Mouse (Mus musculus) layer of hippocampus, adult 18-20 months (tissue): Measurements from ENCODE around the gene Tmem59l. TPM values are rescaled to one million over a fixed set of nuclear protein-coding genes. Genes with fewer than 3 reads are reported as not detected.
A peak's percentile ranks its signal among the peaks of the same experiment; 100 is the strongest.

Experiments
- DNase-seq, 2 experiments: peaks; one replicate each; pipeline ENCODE4 v3.0.0; 2022; ENCODE audit warnings: low spot score in 2 of 2
- total RNA-seq, 2 experiments: library from RNA; stranded (reverse); gene quantifications; 2 replicates each; pipeline ENCODE4 v1.2.3; 2021

Tmem59l gene
- total RNA-seq, 2 experiments from 2014 or later: 326 to 327 TPM

DNA sequence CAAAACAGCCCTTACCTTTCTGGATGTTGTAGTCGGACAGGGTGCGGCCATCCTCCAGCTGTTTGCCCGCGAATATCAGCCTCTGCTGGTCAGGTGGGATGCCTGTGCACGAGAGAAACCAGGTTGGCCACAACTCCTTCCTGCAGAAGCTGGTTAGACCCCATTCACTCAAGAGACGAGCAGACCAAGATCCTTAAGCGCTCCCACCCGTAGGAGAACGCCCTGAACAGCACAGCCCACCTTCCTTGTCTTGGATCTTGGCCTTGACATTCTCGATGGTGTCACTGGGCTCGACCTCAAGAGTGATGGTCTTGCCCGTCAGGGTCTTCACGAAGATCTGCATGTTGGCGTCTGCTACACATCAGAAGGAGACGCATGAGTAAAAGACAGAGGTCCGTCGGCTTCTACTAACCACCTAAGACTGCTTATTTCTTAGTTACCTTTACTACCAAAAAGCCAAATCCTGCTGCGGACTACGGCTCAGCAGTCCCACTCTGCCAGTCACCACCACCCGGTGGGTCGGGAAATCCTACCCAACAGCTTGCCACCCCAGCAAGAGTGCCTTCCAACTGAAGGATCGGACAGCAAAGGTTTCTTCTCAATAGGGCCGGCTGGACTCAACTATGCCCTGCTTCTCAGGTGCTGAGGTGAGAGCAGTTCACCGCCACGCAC, 22.3 kb upstream of the Tmem59l start:
- no peak for DNase-seq

DNA sequence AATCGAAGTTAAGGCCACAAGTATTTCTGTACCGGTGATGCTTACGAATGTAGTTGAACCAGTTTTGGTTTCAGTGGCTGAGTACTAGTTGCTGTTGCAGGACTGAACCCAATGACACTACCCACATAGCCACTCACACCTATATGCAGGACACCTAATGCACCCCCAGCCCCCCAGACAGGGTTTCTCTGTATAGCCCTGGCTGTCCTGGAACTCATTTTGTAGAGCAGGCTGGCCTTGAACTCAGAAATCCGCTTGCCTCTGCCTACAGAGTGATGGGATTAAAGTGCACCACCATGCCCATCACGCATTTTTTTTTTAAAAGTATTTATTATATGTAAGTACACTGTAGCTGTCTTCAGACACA, 19.9 kb upstream of the Tmem59l start:
- DNase-seq: no peak

DNA sequence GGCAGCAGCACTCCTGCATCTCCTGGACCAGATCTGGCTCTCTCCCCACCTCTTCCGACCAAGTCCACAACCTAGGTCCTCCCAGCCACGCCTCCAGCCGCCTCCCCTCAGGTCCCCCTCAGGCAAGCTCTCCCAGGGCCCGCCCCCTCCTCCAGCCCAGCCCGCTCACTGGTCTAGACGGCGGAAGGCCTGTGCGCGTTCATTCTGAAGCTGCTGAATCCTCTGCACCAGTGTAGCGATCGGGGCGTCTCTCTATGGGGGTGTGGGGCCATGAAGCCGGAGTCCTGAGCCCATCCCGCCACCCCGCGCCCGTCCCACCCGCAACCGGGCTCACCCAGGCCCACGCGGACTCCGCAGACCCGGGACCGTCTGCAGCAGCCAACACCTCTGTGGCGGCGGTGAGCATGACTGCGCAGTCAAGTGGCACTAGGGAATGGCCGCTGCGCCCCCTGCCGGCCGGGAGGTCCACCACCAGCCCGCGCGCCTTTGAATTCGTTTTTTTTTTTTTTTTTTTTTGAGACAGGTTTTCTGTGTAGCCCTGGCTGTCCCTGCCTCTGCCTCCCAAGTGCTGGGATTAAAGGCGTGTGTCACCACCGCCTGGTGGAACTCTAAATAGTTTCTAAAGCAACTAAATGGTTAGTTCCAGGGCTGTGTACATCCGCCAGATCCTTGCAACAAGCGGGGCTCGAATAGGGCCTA, 19.3 kb upstream of the Tmem59l start, which contains the start of gene Rex1bd:
TSS of gene Rex1bd (minus strand) at position 425 of the 699 bp plus-strand sequence.
- peak; percentile 90 to 97 for DNase-seq

DNA sequence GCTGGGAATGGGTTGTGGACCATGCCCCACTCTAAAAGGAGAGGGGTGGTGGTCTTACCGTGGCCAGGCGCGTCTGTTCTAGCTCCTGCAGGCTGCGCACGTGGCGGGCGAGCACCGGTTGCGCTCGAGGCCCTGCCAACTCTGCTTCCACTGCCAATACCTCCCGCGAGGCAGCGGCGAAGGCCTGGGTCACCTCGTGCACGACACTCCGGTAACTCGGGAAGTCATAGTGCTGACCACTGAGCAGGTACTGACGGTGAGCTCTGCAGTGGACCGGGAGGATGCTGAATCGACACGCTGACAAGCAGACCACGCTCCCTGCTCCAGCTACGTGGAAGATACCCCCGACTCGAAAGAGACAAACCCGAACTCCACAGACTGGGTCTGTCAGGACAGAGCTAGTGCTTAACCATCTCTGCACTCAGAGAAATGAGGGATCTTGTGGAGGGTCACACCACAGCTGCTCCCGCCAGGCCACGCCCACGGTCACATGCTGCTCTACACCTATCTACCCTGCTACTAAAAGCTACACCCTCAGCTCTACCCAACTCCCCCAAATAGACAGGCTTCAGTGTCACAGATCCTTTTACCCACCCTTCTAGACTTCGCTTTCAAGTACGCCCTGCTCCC, 18.7 kb upstream of the Tmem59l start:
- peak in 1 of 2 experiments; percentile 35 for DNase-seq

DNA sequence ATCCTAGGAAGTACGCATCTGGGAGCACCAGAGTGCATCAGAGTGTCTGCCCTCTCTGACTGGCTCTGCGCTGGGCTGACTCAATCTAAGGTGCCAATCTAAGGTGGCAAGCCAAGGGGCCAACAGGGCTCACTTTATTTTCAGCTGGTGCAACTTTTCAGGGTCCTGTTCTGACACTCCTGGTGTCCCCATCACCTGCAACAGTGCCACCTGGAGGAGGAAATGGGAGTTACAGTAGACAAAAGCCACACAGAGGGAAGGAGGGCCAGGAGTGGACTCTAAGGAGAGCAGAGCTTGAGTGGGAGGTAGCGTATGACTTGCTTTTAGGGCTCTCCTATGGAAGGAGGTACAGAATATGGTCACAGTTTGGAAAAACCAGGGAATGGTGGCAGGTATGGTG, 17.7 kb upstream of the Tmem59l start:
- peak; percentile 64 to 85 for DNase-seq

DNA sequence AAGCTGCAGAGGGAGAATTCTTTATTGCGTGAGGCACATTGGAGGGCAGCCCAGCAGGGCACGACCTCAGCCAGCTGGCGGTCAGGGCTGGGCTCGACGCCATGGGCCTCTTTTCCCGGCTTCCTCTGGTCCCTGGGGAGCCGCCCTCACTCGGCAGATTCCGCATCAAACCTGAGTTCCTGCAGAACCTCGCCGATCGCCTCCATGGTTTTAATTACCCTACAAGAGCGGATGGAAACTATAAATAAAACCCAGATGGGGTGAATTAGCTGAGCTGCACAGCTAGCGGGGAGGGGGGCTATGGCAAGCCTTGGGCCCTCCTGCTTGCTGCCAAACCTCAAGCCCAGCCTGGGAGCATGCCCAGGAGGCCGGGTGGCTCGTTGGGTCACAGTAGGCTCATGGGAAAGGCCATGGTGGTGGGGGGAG, 17.1 kb upstream of the Tmem59l start:
- DNase-seq: peak in 1 of 2 experiments; percentile 57

DNA sequence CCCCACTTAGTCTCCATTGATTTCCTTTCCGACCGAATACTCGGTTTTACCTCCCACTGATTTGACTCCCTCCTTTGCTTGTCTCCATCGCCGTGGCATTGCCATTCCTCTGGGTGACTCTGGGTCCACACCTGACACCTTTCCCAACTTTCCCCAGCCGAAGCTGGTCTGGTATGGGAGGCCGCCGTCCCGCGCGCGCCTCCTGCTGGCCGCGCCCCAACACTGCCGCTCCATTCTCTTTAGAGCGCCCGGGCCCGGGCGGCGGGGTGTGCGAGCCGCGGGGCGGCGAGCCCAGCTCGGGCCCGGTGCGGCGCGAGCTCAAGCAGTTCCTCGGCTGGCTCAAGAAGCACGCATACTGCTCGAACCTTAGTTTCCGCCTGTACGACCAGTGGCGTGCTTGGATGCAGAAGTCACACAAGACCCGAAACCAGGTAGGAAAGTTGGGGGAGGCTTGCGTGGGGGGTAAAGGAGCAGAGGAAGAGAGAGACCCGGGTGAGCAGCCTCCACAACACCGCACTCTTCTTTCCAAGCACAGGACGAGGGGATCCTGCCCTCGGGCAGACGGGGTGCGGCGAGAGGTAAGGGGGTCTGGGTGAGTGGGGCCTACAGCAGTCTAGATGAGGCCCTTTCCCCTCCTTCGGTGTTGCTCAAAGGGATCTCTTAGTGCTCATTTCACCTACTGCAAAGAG, 16.0 kb upstream of the Tmem59l start:
- DNase-seq: peak in 1 of 2 experiments; percentile 65

DNA sequence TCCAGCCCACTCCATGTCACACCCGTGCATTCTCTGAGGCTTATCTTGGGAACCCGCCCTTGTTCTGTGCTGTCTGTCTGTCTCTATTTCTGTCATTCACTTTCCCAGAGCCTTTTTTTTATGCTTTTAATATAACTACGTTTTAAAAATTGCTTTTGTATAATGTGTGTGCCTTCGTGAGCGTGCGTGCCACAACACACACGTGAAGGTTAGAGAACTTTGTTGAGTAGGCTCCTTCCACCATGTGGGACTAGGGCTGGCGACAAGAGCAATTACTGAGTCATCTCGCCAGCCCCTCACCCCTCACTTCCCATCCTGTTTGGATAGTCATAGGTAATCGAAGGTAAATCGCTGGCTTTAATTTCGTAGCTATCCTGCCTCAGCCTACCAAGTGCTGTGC, 15.4 kb upstream of the Tmem59l start:
- DNase-seq: no peak

DNA sequence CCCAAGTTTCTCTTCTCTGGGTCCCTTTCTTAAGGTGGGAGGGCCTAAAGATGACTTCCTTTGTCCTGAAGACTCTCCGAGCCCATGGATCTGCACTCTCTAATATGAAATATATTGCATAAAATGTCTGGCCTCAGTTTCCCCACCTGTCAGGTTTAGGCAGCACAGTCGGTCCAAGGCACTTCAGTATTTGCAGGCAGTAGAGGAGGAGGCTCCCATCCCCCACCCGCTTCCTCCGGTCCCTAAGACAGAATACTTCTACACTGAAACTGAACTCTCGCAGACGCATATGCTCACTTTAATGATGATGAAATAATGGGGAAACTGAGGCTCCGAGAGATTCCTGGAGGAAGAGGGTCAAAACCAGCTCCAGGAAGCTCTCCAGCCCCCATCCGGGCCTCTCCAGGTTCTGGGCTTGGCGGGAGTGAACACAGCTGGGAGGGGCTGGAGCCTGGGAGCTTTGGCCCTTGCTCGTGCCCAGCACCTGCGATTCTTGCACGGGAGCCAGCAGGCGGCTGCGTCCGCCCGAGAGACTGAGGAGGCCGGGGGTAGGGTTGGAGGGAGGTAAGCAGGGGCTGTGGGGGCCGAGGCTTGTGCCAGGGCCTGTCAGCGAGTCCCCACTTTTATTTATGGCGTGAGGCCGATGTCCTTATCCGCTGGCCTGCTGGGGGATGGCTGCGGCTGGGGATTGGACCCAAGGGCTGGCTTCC, 14.8 kb upstream of the Tmem59l start:
- DNase-seq: no peak

DNA sequence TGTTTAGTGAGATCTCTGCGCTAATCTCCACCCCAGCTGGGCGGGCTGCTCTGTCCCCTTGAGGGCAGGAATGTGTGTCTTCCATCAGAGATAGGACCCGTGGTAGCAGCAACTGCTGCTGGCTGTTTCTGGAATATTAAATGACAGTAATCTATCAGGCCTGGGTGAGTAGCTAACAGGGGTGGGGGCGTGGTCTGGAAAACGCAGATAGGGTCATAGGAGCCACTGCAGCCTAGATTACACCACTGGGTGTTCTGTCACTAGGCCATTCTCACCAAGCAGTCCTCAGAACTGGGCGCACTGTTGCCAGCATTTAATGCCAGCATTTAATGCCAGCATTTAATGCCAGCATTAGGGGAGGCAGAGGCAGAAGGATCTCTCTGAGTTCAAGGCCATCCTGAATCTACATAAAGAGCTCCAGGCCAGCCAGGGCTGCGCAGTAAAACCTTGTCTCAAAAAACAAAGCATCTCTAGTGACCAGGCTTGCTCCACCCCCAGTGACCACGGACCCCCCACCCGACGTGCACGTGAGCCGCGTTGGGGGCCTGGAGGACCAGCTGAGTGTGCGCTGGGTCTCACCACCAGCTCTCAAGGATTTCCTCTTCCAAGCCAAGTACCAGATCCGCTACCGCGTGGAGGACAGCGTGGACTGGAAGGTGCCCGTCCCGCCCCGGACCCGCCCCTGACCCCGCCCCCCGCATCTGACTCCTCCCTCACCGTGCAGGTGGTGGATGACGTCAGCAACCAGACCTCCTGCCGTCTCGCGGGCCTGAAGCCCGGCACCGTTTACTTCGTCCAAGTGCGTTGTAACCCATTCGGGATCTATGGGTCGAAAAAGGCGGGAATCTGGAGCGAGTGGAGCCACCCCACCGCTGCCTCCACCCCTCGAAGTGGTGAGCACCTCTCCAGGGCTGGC, 13.5 kb upstream of the Tmem59l start:
- no peak for DNase-seq

DNA sequence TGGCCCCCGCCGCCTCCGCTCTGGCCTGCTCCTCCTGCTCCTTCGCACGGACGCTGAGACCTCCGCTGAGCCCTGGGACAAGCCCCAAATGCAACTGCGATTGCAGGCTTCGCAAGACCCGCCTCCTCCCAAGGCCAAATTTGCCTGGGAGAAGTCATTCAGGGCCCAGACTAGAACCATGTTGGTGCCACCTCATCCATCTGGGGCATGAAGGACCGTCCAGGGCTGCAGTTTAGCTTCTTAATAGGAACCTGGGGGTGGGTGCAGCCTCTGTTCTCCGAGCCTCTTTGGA, 8.6 kb upstream of the Tmem59l start:
- DNase-seq: no peak

DNA sequence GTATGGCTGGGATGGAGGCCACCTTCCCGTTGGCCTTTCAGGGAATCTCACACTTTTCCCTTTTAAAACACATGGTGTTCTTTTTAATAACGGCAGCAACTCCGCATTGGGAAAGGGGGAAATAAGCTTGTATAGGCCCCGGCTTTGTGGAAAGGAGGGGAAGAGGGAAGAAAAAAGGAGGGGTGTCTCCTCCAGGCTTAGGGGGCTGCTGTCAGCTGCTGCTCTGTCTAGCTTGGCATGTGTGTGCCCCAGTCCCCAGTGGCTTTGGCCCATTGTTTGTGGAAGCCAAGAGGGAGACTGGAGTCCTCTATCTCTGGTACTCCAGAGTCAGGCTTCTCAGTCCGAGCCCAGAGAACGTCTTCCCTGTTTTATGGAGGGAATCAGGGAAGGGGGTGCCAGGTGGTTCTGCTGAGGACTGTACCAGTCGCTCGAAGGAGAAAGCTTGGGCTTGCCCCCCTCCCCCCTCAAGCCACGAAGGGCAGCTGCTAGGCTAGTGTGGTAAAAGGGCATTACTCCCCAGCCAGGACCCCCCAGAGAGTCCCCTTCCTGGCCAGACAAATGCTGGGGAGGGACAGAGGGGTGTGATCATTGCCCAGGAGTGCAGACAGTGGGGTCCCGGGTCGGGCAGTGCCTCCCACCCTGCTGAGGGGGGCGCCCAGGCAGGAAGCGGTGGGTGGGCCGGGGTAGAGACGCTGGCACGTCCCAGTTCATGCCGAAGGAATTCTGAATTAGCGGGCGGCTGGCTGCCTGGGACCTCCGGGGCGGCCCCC, 8.0 kb upstream of the Tmem59l start:
- DNase-seq: no peak

DNA sequence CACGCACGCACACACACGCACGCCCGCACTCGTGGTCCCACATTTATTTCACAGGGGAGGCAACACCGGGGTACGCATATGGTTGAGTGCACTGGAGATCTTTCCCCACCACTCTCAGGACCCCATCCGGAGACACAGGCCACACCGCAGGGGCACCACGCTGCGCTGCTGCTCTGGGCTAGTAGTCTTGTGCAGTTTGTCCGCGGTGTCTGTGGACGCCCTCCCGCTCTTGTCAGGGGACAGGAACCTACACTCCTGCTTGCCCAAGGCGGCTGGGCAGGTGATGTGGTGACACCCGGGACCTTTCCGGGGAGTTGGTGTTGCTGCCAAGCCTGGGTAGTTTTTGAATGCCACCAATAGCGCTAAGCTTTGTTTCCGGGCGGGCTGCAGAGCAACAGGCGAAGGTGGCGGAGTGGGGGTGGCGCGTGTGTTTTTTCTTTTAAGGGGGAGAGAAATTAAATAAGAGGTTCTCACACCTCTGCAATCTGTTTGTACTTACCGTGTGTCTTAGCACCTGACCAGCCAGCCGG, 7.3 kb upstream of the Tmem59l start:
- DNase-seq: no peak

DNA sequence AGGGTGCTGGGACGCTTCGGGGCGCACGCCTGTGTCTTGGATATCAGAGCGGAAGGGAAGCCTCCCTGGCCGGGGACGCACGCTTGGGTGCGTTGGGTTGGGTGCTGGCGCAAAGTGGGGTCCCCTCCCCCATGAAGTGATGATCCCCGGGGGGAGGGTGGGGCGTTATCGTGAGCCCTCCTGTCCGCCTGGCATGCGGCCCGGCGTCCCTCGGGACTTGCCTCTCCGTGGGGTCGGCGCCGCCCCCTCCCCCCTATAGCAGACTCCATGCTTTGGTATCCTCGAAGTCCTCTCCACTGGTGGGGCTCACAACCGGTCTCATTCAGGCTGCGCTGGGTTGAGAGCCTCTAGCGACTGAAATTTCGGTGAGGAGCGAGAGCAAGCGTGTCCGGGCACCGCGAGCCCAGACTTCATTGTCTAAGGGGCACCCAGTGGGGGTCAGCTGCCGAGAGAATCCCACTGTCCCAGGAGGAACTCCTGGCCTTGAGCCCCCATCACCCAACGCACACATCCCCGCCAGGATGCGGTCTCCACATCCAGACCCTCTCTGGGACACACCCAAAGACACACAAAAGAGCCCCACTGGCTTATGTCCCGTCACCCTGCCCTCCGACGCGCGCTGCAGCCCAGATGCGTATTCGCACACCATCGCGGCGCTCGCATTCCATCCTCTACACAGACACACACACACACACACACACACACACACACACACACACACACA, 6.7 kb upstream of the Tmem59l start:
- DNase-seq: no peak

DNA sequence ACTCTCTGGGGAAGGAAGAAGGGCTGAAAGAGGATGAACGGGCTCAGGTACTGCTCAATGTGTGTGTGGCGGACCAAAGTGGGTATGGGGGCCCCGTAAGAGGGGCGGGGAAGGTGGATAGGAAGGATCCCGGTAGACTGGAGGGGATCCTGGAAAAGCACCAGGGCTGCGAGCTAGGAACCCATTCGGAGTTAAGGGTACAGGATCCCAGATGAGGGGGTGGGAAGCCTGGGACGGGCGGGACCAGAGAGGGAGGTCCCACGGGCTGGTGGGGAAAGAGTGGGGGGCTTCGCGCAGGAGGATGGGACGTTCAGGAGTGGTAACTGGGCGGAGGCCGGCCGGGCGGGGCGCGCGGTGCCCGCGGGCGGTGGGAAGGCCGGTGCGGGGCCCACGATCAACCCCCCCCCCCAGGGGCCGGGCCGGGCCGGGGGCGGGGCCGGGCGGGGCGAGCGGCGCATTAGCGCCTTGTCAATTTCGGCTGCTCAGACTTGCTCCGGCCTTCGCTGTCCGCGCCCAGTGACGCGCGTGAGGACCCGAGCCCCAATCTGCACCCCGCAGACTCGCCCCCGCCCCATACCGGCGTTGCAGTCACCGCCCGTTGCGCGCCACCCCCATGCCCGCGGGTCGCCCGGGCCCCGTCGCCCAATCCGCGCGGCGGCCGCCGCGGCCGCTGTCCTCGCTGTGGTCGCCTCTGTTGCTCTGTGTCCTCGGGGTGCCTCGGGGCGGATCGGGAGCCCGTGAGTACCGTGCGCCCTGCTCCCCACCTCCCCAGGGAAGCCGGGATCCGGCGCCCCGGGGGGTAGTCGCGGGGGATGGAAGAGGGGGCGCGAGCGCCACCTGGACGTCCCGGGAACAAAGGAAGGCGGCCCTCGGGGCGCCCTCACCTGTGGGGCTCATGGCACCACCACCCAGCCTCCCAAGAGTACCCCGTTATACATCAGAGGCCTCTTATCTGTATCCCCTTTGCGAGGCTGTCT, 5.8 kb upstream of the Tmem59l start, which contains the start of gene Crlf1:
TSS of gene Crlf1 (plus strand) at position 495 of the 977 bp plus-strand sequence.
- DNase-seq: no peak

DNA sequence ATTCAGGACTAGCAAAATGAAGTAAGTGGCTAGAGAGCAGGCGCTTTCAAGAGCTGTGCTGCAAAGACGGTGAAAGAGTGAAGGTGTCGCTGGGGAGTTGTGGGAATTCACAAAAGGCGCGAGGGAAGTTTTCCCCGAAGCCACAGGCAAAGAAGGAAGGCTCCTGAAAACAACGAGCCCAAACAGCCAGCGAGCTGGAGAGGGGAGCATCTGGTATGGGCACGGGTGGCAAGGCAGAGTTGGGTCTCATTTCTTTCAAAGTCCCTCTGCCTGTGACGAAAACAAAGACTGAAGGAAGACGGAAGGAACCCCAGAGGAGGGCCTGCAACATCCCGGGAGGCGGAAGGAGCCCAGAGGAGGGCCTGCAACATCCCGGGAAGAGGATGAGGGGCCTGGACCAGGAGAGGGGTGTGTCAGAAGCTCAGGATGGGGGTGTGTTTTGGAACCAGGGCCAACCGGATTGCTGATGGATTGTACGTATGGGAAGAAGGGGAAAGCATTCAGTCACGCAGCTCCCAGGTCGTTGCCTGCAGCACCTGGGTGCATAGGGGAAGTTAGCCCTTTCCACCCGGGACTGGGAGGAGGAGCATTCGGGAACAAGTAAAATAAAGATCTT, 3.8 kb upstream of the Tmem59l start:
- DNase-seq: no peak
